ENCODE assay signal across 25 mouse cellular contexts in the genomic region with DNA sequence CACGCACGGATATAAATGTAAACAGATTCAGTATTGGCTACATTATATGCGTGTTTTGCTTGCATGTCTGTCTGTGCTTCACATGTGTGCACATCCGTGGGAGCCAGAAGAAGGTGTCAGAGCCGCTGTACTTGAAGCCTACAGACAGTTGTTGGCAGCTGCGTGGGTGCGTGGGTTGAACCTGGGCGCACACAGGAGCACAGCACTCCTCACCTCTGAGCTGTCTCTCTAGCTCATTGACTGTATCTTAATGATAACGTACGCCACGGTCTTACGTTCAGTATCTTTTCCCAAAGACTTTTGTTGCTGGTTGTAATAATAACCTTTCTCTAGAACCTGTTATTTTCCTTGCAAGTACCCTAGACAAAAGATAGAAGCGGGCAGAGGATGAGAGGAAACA.
"Had no signal": no experiment of that assay in that cellular context is flagged by ENCODE, and none has a peak within 500 bp of the region (broad histone marks: within the 10 kb centered on the region; RNA-seq: fewer than 3 reads in every experiment).

No protein-coding gene starts in this region.

- H3K9ac ChIP-seq: limb, embryonic 13.5 days; liver, embryonic 12.5 days; liver, embryonic 15.5 days; lung, embryonic 15.5 days; midbrain, embryonic 13.5 days had no signal

- H3K4me3 ChIP-seq: layer of hippocampus, adult 2 months; limb, embryonic 10.5 days; limb, embryonic 13.5 days; liver, embryonic 12.5 days; liver, embryonic 15.5 days; lung, embryonic 15.5 days; megakaryocyte, embryonic 14.5 days; midbrain, embryonic 10.5 days; midbrain, embryonic 13.5 days; myocyte; neural tube, embryonic 13.5 days had no signal

- ATAC-seq: liver, embryonic 12.5 days; midbrain, embryonic 13.5 days; midbrain, embryonic 16.5 days had no signal

- H3K4me2 ChIP-seq: limb, embryonic 13.5 days; liver, embryonic 12.5 days; liver, embryonic 15.5 days; lung, embryonic 15.5 days; midbrain, embryonic 13.5 days; neural tube, embryonic 13.5 days had no signal

- H3K9me3 ChIP-seq: limb, embryonic 10.5 days; limb, embryonic 13.5 days; liver, embryonic 15.5 days; lung, embryonic 15.5 days; midbrain, embryonic 10.5 days; midbrain, embryonic 13.5 days; neural tube, embryonic 13.5 days had no signal

- DNase-seq: kidney, postnatal 25 days; layer of hippocampus, adult 9-11 months; liver; lung, adult 18-20 months; lung, postnatal 10 days; lung, postnatal 36 days; right cerebral cortex, postnatal 14 days; right cerebral cortex, postnatal 4 days; thymus, adult 2 months; thymus, postnatal 14 days; thymus, postnatal 4 days had no signal

- H3K4me1 ChIP-seq: limb, embryonic 10.5 days; limb, embryonic 13.5 days; liver, embryonic 12.5 days; liver, embryonic 15.5 days; lung, embryonic 15.5 days; megakaryocyte, embryonic 14.5 days; neural tube, embryonic 13.5 days had no signal

- H3K27me3 ChIP-seq: limb, embryonic 13.5 days; liver, embryonic 12.5 days; liver, embryonic 15.5 days; lung, embryonic 15.5 days; megakaryocyte, embryonic 14.5 days; midbrain, embryonic 13.5 days; neural tube, embryonic 13.5 days had no signal

- H3K27ac ChIP-seq: kidney, postnatal 0 days; layer of hippocampus, adult 2 months; limb, embryonic 10.5 days; limb, embryonic 13.5 days; liver, embryonic 12.5 days; liver, embryonic 15.5 days; lung, embryonic 15.5 days; midbrain, embryonic 13.5 days; neural tube, embryonic 13.5 days; stomach, postnatal 0 days had no signal
